Mouse (Mus musculus): ENCODE measurements around the gene St6gal1.

Gene St6gal1

GRCm38 (mm10) chr16:23253620-23254019 lies 29.1 kb downstream of the St6gal1 start:
- no peak for DNase-seq

GRCm38 (mm10) chr16:23254062-23254461 lies 29.5 kb downstream of the St6gal1 start:
- DNase-seq = no peak

DNA sequence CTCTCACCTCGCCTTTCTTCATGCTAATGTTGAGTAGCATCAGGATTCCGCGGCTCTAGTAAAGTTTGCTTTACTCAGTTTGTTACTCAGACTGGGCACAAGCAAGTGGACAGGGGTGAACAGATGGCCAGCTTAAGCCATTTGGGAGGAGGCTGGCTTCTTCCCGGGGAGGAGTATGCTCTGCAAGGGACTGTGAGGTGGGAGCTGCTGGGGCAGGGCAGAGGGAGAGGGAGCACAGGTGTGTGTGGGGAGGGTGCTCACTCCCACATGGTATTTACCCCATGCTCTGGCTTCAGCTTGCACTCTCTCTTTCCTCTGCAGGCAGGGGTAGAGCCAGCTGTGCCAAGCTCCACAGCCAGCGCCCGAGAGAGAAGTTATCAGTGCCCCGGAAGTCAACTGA lies 32.1 kb downstream of the St6gal1 start:
- no peak for DNase-seq

GRCm38 (mm10) chr16:23258429-23258822 lies 33.9 kb downstream of the St6gal1 start:
- no peak for DNase-seq

- DNase-seq = no peak
Observed at GRCm38 (mm10) chr16:23258823-23259457, 34.4 kb downstream of the St6gal1 start.

DNA sequence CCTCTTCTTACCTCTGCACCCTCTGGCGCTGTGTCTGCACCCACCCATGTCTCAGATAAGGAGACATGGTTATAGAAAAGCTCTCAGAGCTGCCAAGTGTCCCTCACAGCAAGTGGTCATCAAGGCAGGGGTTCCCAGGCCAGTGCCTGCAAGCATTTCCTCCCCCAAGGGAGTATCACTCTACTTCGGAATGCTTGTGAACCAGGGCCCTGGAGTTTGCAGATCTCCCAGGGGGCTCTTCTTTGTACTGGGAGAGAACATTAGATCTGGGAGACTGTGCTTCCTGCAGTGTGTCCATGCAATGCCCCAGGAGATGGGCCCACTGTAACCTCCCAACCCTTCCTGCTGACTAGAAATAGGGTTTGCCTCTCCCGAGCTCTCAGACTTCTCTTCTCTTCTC lies 35.0 kb downstream of the St6gal1 start:
- no peak for DNase-seq

GRCm38 (mm10) chr16:23262131-23262768 lies 37.7 kb downstream of the St6gal1 start:
- DNase-seq = no peak

GRCm38 (mm10) chr16:23262846-23263245 lies 38.3 kb downstream of the St6gal1 start:
- no peak for DNase-seq

DNA sequence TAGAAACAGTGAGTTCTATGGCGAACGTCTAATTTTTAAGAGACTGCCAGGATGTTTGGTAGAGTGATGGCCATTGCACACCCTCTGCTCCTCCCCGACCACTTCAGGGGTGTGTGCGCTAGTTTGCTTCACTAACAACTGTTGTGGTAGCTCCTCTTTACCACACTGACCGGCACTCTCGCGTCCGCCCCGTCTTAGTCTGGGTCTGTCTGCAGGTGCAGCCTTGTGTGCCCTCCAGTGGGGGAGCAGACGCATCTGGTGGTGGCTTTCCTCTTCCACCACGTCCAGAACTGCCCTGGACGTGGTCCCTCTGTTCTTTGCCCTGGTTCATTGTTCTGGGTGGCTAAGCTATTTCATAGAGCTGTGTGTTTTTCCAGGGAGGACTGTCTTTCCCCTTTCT lies 40.5 kb downstream of the St6gal1 start:
- DNase-seq = no peak

GRCm38 (mm10) chr16:23265481-23265880 lies 40.9 kb downstream of the St6gal1 start:
- DNase-seq = peak in 1 of 2 experiments; percentile 13

GRCm38 (mm10) chr16:23266293-23266692 lies 41.8 kb downstream of the St6gal1 start:
- peak; percentile 26 to 49 for DNase-seq

DNA sequence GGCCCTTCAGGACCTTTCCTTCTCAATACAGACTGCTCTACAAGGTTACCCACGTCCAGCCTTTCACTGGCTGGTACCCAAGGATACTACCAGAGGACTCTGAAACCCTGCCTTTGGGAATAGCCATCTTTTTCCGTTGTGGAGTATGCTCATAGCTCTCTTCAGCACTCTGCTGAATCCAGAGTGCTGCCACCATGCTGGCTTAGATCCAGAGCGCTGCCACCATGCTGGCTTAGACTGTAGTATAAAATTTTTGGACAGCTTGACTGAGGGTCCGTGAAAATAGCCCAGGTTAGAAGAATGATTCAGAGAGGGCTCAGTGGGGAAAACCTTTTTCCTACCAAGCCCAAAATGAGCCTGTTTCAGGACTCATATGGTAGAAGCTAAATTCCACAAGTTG lies 42.4 kb downstream of the St6gal1 start:
- peak in 1 of 2 experiments; percentile 26 for DNase-seq

- DNase-seq = no peak
Observed at GRCm38 (mm10) chr16:23268231-23268630, 43.7 kb downstream of the St6gal1 start.

DNA sequence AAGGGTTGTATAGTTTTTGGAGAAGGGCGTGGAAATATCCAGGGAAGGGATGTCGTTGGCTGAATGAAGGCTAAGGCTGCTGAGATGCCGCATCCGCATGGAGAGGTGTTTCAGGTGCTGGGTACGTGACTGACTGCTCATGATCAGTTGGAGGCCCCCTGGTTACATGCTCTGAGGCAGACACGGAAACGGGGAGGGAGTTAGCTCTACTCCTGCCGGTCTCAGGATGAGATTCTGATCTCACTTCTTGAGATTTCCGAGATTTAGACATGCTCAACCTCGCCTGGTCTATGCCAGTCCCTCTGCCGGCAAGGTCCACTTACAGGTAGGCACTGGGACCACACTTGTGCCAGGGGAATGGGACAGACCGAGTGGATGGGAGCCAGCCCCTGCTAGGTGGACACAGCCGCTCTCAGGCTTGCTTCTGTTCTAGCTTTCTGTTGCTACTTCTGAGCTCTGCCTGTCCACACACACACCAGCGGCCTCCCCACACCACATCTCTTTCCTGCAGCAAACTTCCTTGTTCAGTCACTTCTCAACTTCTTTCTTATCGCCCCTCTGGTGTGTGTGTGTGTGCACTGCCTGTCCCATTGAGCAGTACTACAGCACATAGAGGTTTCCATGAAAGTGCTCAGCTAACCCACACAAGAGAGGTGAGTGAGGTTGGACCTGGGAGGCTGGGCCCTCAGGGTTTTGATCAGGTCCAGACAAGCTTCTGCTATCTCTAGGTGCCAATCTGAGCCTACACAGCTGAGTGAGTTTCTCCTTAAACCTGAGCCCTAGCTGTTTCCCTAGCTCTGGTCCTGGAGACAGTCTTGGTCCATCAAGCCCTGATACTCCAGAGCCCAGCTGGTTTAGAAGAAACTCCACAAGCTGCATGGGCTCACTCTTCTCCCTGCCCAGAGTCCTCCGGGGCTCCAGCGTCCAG lies 44.8 kb downstream of the St6gal1 start:
- no peak for DNase-seq

- no peak for DNase-seq
Observed at GRCm38 (mm10) chr16:23269984-23270912, 45.7 kb downstream of the St6gal1 start.

- no peak for DNase-seq
Observed at GRCm38 (mm10) chr16:23270913-23271253, 46.3 kb downstream of the St6gal1 start.

DNA sequence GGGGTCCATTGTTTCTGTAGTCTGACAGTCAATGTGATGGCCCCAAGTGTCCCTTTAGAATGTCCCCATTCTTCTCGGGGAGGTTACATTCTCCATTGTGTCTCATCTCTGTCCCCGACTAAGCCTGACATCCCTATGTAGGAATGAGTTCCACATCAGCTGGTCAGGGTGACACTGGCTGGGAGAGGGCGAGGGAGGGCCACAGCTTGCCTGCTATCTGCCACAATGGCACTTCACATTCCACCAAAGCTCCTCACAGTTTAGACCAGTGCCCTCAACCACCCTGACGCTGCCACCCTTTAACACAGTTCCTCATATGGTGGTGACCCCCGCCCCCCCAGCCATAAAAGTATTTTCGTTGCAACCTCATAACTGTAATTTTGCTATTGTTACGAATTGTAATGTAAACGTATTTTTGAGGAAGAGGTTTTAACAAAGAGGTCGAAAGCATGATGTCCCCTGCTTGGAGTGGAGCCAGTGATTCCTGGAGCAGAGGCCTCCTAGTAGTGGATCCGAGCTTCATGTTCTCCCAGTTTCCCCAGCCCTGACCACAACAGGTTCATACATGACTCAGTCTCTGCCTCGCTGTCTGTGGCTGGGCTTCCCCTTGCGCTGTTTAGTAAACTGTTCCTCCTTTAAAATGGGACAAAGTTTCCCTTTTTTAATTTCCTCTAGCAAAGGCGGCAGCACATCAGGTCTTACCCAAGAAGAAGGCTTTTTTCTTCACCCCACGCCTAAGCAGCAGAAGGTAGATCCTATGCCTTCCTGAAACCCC lies 47.4 kb downstream of the St6gal1 start:
- DNase-seq = no peak

DNA sequence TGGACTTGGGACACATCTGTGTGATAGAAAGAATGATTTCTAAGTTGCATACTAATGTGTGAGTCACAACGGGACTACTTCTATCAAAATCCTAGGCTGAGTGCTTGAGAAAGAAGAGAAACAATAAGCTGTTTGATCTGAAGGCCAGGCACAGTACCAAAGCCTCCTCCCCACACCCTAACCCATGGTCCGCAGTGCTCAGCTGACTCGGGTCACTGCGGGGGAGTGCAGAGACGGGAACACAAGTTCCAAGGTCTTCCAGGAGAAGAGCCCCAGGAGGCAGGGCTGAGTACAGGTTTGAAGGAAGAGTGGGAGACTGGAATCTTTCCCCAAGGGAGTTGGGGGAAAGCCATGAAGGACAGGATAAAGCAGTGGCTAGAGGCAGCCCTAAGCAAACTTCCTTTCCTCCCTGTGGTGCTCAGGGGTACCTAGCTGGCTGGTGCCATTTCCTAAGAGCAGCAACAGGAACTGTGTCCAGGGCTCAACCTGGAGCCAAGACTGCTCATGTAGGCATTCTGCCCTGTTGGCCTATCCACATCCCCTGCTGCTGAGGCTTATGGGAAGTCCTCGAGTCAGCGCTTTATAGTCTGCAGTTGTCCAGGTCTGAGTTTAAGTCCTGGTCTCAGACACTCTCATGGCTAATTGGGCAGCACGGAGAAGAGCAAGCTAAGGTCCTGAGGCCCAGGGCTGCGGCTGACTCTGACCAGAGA lies 48.1 kb downstream of the St6gal1 start:
- DNase-seq = no peak

GRCm38 (mm10) chr16:23274005-23274404 lies 49.5 kb downstream of the St6gal1 start:
- no peak for DNase-seq

DNA sequence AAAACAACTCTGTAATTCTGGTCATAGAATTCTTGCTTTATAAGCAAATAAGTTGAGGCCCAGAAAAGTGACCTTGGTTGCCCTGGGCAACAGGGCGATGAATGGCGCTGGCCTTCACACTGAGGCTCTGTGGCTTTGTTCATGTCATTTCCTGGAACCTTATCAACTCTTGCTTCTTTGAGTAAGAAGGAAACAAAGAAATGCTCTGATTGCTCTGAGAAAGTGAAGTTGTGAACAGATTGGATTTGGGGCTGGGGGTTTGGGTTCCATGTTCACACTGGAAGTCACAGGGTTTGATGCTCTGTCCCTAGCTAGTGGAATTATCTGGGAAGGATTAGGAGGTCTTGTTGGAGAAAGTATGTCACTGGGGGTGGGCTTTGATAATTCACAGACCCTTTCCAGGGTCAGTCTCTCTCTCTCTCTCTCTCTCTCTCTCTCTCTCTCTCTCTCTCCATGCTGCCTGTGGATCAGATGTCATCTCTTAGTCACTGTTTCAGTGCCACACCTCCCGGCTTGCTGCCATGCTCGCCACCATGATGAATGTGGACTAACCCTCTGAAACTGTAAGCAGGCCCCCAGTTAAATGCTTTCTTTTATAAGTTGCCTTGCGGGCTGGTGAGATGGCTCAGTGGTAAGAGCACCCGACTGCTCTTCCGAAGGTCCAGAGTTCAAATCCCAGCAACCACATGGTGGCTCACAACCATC lies 50.2 kb downstream of the St6gal1 start:
- no peak for DNase-seq
